Mouse (Mus musculus) limb, embryonic 13.5 days (tissue): ENCODE measurements at regions not wholly inside any gene's neighbourhood (a gene's known extent, or its start where the extent isn't known, plus 50 kb on each side); places are given as distances from the start of the nearest gene placed in this dataset.

Source experiments
- ATAC-seq: fragments of 200-750 bp; cut with Nextera tagmentation; 2 replicates; pipeline ENCODE4 v1.8.0; 2017; ENCODE audit warnings: low read depth, moderate number of reproducible peaks, moderate TSS enrichment; ENCODE audit not compliant: low FRiP score
- H3K27ac ChIP-seq: fragments of 300-500 bp; sonication (generic); 2 replicates; pipeline ENCODE4 v1.5.1; 2015; ENCODE audit warnings: inconsistent platforms, mild to moderate bottlenecking, moderate library complexity
- H3K27me3 ChIP-seq: fragments of 300-500 bp; sonication (generic); 2 replicates; pipeline ENCODE4 v1.6.1; 2015; ENCODE audit warnings: mild to moderate bottlenecking, inconsistent platforms
- H3K36me3 ChIP-seq: fragments of 300-500 bp; sonication (generic); 2 replicates; pipeline ENCODE4 v1.6.1; 2015; ENCODE audit warnings: inconsistent platforms, mild to moderate bottlenecking, moderate library complexity
- H3K4me1 ChIP-seq: fragments of 300-500 bp; sonication (generic); 2 replicates; pipeline ENCODE4 v1.6.1; 2015; ENCODE audit warnings: inconsistent platforms
- H3K4me2 ChIP-seq: fragments of 300-500 bp; sonication (generic); replicated peaks from 2 replicates; pipeline ENCODE4 v1.6.1; 2015; ENCODE audit warnings: inconsistent platforms, mild to moderate bottlenecking, moderate library complexity
- H3K4me3 ChIP-seq: fragments of 300-500 bp; sonication (generic); 2 replicates; pipeline ENCODE4 v1.5.1; 2015; ENCODE audit warnings: moderate library complexity, mild to moderate bottlenecking, inconsistent platforms
- H3K9ac ChIP-seq: fragments of 300-500 bp; sonication (generic); 2 replicates; pipeline ENCODE4 v1.6.1; 2015; ENCODE audit warnings: mild to moderate bottlenecking, inconsistent platforms
- H3K9me3 ChIP-seq: fragments of 300-500 bp; sonication (generic); 2 replicates; pipeline ENCODE4 v1.6.1; 2016; ENCODE audit warnings: inconsistent platforms
- WGBS: fragments of 180-500 bp; shearing (Covaris S2); methylation state at CpG from one replicate; pipeline ENCODE4 v1.1.7; 2015; 5-methylcytosine and 5-hydroxymethylcytosine counted together

DNA sequence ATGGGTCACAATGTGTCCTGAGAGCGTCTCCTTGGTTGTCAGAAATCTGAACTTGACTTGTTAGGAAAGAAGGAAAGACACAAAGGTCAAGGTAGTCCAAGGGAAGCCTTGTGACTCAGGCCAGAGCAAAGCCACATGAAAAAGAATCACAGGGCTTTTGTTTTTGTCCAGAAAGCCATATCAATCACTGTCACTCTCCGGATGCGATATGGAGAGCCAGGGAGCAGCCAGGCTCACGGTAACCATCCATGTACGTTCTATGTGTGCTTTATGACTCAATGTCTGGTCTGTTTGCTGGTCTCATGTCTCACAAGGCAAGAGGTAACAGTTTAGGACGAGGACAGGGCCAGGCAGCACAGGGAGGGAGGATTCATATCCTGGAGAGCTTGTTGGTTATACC is 157.3 kb upstream of the Map3k1 start:
- H3K27me3 ChIP-seq = no peaks in the 10 kb centered on the region
- H3K4me1 ChIP-seq = peaks cover 21% of the 10 kb centered on the region
- ATAC-seq = no peak
- no peaks in the 10 kb centered on the region for H3K36me3 ChIP-seq
- no peak overlapping the region for H3K27ac ChIP-seq
- H3K4me2 ChIP-seq = no peak overlapping the region
- no peaks in the 10 kb centered on the region for H3K9me3 ChIP-seq
- H3K9ac ChIP-seq = no peak overlapping the region
- no peak overlapping the region for H3K4me3 ChIP-seq
- 79% methylated on average over 6 of the region's 6 CpGs for WGBS

- Histone ChIP-seq H3K27me3 (no peaks in the 10 kb centered on the region), H3K9ac (no peak overlapping the region), H3K4me2 (no peak overlapping the region), H3K27ac (no peak overlapping the region), H3K4me3 (no peak overlapping the region), H3K4me1 (peaks cover 21% of the 10 kb centered on the region), H3K9me3 (no peaks in the 10 kb centered on the region), H3K36me3 (no peaks in the 10 kb centered on the region)
- WGBS = 33% methylated on average over 3 of the region's 3 CpGs
- no peak for ATAC-seq
Observed at GRCm38 (mm10) chr13:111966627-111967026, 157.8 kb upstream of the Map3k1 start.

GRCm38 (mm10) chr13:111968197-111968596 is 159.4 kb upstream of the Map3k1 start:
- peaks cover 21% of the 10 kb centered on the region for H3K4me1 ChIP-seq
- H3K9me3 ChIP-seq = no peaks in the 10 kb centered on the region
- H3K27me3 ChIP-seq = no peaks in the 10 kb centered on the region
- H3K36me3 ChIP-seq = no peaks in the 10 kb centered on the region
- WGBS = 52% methylated on average over 7 of the region's 7 CpGs
- no peak for ATAC-seq
- no peak overlapping the region for H3K4me3 ChIP-seq
- no peak overlapping the region for H3K27ac ChIP-seq
- no peak overlapping the region for H3K4me2 ChIP-seq
- H3K9ac ChIP-seq = no peak overlapping the region

DNA sequence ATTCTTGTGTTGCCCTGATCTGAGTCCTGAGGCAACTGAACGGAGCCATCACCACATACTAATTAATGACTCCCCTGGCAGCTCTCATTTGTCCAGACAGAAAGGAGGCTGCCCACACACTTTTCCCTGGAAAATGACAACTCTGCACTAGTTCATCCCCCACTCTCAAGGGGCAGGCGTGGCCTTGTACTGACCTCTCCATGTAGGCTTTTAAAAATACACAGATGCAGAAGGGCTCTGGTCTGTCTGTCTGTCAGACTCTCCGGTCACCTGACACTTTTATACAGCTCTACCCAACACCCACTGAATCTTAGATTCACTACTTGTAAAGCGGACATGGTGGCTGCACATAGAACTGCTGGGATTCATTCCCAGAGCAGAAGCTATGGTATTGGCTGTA is 165.5 kb upstream of the Map3k1 start:
- H3K27me3 ChIP-seq = no peaks in the 10 kb centered on the region
- H3K4me2 ChIP-seq = no peak overlapping the region
- H3K9ac ChIP-seq = no peak overlapping the region
- H3K9me3 ChIP-seq = no peaks in the 10 kb centered on the region
- WGBS = 50% methylated on average over 4 of the region's 4 CpGs
- no peak overlapping the region for H3K4me3 ChIP-seq
- H3K27ac ChIP-seq = no peak overlapping the region
- no peak for ATAC-seq
- H3K36me3 ChIP-seq = no peaks in the 10 kb centered on the region
- peaks cover 13% of the 10 kb centered on the region for H3K4me1 ChIP-seq

GRCm38 (mm10) chr13:111975549-111975948 is 166.8 kb upstream of the Map3k1 start:
- H3K27me3 ChIP-seq = no peaks in the 10 kb centered on the region
- no peaks in the 10 kb centered on the region for H3K9me3 ChIP-seq
- 89% methylated on average over 3 of the region's 3 CpGs for WGBS
- H3K27ac ChIP-seq = no peak overlapping the region
- no peaks in the 10 kb centered on the region for H3K36me3 ChIP-seq
- no peak overlapping the region for H3K4me3 ChIP-seq
- no peak overlapping the region for H3K4me2 ChIP-seq
- H3K9ac ChIP-seq = no peak overlapping the region
- no peak for ATAC-seq
- H3K4me1 ChIP-seq = peaks cover 20% of the 10 kb centered on the region

GRCm38 (mm10) chr13:111977769-111978674 is 169.2 kb upstream of the Map3k1 start:
- Histone ChIP-seq H3K9ac (no peak overlapping the region), H3K27ac (no peak overlapping the region), H3K36me3 (no peaks in the 10 kb centered on the region), H3K4me3 (no peak overlapping the region), H3K4me1 (peaks cover 20% of the 10 kb centered on the region), H3K27me3 (no peaks in the 10 kb centered on the region), H3K9me3 (no peaks in the 10 kb centered on the region), H3K4me2 (no peak overlapping the region)
- ATAC-seq = no peak
- WGBS = 85% methylated on average over 31 of the region's 31 CpGs

GRCm38 (mm10) chr13:111978675-111979020 is 169.9 kb upstream of the Map3k1 start:
- WGBS = 74% methylated on average over 5 of the region's 5 CpGs
- Histone ChIP-seq H3K4me1 (peaks cover 20% of the 10 kb centered on the region), H3K9me3 (no peaks in the 10 kb centered on the region), H3K27ac (no peak overlapping the region), H3K4me2 (no peak overlapping the region), H3K4me3 (no peak overlapping the region), H3K36me3 (no peaks in the 10 kb centered on the region), H3K9ac (no peak overlapping the region), H3K27me3 (no peaks in the 10 kb centered on the region)
- no peak for ATAC-seq

- WGBS = 38% methylated on average over 17 of the region's 17 CpGs
- Histone ChIP-seq H3K9ac (no peak overlapping the region), H3K36me3 (no peaks in the 10 kb centered on the region), H3K4me3 (no peak overlapping the region), H3K27ac (no peak overlapping the region), H3K4me2 (peak overlapping the region; percentile 31), H3K27me3 (no peaks in the 10 kb centered on the region), H3K9me3 (no peaks in the 10 kb centered on the region), H3K4me1 (peaks cover 23% of the 10 kb centered on the region)
- ATAC-seq = no peak; the same call in 1 of the 2 replicates
Observed at GRCm38 (mm10) chr13:111979428-111980204, 170.8 kb upstream of the Map3k1 start.

DNA sequence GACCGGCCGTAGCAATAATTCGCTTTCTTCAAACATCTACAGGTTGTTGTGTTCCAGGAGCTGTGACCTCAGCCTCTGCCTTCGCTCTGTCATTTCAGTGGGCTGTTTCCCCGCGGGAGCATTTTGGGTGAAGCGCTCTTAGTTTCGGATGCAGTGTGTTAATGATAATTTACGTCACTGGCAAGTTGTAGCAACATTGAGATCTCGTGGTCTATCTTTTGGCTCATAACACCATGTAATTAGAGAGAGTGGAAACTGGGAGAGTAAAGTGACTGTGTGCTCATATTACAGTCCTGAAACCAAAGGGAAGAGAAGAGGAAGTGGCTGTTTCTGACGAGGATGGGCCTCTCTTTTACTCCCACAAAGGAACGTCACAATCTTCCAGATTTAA is 171.4 kb upstream of the Map3k1 start:
- WGBS = 57% methylated on average over 12 of the region's 12 CpGs
- Histone ChIP-seq H3K4me1 (peaks cover 23% of the 10 kb centered on the region), H3K27me3 (no peaks in the 10 kb centered on the region), H3K9ac (no peak overlapping the region), H3K4me2 (no peak overlapping the region), H3K27ac (no peak overlapping the region), H3K36me3 (no peaks in the 10 kb centered on the region), H3K9me3 (no peaks in the 10 kb centered on the region), H3K4me3 (no peak overlapping the region)
- ATAC-seq = no peak

GRCm38 (mm10) chr13:111981103-111981502 is 172.3 kb upstream of the Map3k1 start:
- no peak for ATAC-seq
- whole genome bisulfite sequencing = 89% methylated on average over 2 of the region's 2 CpGs
- H3K9me3 ChIP-seq = no peaks in the 10 kb centered on the region
- H3K27me3 ChIP-seq = no peaks in the 10 kb centered on the region
- H3K4me2 ChIP-seq = no peak overlapping the region
- no peak overlapping the region for H3K4me3 ChIP-seq
- no peak overlapping the region for H3K27ac ChIP-seq
- no peak overlapping the region for H3K9ac ChIP-seq
- peaks cover 23% of the 10 kb centered on the region for H3K4me1 ChIP-seq
- no peaks in the 10 kb centered on the region for H3K36me3 ChIP-seq

- Histone ChIP-seq H3K4me1 (peaks cover 23% of the 10 kb centered on the region), H3K27ac (no peak overlapping the region), H3K9me3 (no peaks in the 10 kb centered on the region), H3K4me2 (no peak overlapping the region), H3K36me3 (no peaks in the 10 kb centered on the region), H3K9ac (no peak overlapping the region), H3K27me3 (no peaks in the 10 kb centered on the region), H3K4me3 (no peak overlapping the region)
- 86% methylated on average over 6 of the region's 6 CpGs for WGBS
- ATAC-seq = no peak
Observed at GRCm38 (mm10) chr13:111982796-111983460, 174.1 kb upstream of the Map3k1 start.

DNA sequence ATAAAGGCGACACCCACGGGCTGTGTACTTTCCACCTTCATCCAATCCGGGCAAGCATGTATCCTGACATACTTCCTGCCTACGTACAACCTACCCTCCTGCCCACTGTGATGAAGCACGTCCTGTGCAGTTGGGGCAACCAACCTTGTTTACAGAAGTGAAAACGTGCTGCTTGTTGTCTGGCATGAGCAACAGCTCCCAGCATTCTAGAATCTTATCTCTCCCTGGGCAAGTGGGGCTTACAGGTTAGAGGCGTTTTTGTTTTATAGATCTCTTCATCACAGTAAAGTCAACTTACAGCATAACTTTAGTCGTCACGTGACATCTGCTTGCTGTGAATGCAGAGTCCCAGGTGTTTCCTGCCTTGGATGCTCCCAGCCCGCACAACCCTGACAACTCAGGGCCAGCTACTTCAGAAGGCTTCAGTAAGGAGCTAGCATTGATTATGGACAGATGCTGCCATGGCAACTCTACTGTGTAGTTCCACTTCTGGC is 175.3 kb upstream of the Map3k1 start:
- Histone ChIP-seq H3K36me3 (no peaks in the 10 kb centered on the region), H3K9me3 (no peaks in the 10 kb centered on the region), H3K4me1 (peaks cover 13% of the 10 kb centered on the region), H3K9ac (no peak overlapping the region), H3K27ac (no peak overlapping the region), H3K4me3 (no peak overlapping the region), H3K4me2 (no peak overlapping the region), H3K27me3 (no peaks in the 10 kb centered on the region)
- 64% methylated on average over 10 of the region's 10 CpGs for WGBS
- ATAC-seq = no peak
